Mouse (Mus musculus): ENCODE measurements around the gene Gabarapl2. TPM values are rescaled to one million over a fixed set of nuclear protein-coding genes. Genes with fewer than 3 reads are reported as not detected.

Gene Gabarapl2
- polyA plus RNA-seq, 1 experiment from 2014 or later, result 287 TPM

- ATAC-seq, result peak; percentile 63
- WGBS, result 6% methylated on average over 7 of the region's 7 CpGs
Observed at GRCm38 (mm10) chr8:111989911-111990310, 49.4 kb downstream of the Gabarapl2 start.

GRCm38 (mm10) chr8:111991278-111991677 is 50.8 kb downstream of the Gabarapl2 start:
- Histone ChIP-seq H3K4me1 (ENCODE audit: insufficient read depth, low read depth, low read length) (no peaks in the 10 kb centered on the region), H3K27ac (ENCODE audit: low read length) (no peak overlapping the region), H3K9ac (replicated peaks; ENCODE audit: low read depth) (no peak overlapping the region), H3K4me3 (ENCODE audit: low read depth, low read length) (peak overlapping the region; percentile 72; the same call in 1 of the 2 replicates), H3K27me3 (replicated peaks; ENCODE audit: insufficient read depth, low read length) (no peaks in the 10 kb centered on the region), H3K4me2 (replicated peaks; ENCODE audit: low read depth, low read length) (peak overlapping the region; percentile 66), H3K36me3 (ENCODE audit: insufficient read depth, low read length) (peaks cover 14% of the 10 kb centered on the region; the same call in 1 of the 2 replicates), H3K9me3 (ENCODE audit: low read length) (no peaks in the 10 kb centered on the region)
- no peak for TF ChIP-seq EP300 (IDR thresholded peaks at IDR 0.05)
- no peak for TF ChIP-seq CTCF (IDR thresholded peaks at IDR 0.05)
- 45% methylated on average over 8 of the region's 8 CpGs for WGBS
- no peak for ATAC-seq
- no peak for DNase-seq (ENCODE audit: low spot score)

More at GRCm38 (mm10) chr8:111989911-111990310, 49.4 kb downstream of the Gabarapl2 start:
- no peaks in the 10 kb centered on the region for H3K4me1 ChIP-seq (ENCODE audit: insufficient read depth, low read depth, low read length)
- DNase-seq (ENCODE audit: low spot score), result peak; percentile 85
- no peak overlapping the region for H3K4me3 ChIP-seq (ENCODE audit: low read depth, low read length)
- H3K36me3 ChIP-seq (ENCODE audit: insufficient read depth, low read length), result 0 out of 2 replicates have a peak, but pooled peaks cover 4% of the 10 kb centered on the region
- H3K4me2 ChIP-seq (replicated peaks; ENCODE audit: low read depth, low read length), result no peak overlapping the region
- H3K27me3 ChIP-seq (replicated peaks; ENCODE audit: insufficient read depth, low read length), result no peaks in the 10 kb centered on the region
- TF ChIP-seq EP300 (IDR thresholded peaks at IDR 0.05) (no peak), CTCF (IDR thresholded peaks at IDR 0.05) (peak; percentile 91)
- no peak overlapping the region for H3K27ac ChIP-seq (ENCODE audit: low read length)
- no peaks in the 10 kb centered on the region for H3K9me3 ChIP-seq (ENCODE audit: low read length)
- no peak overlapping the region for H3K9ac ChIP-seq (replicated peaks; ENCODE audit: low read depth)

GRCm38 (mm10) chr8:111992013-111992702 is 51.7 kb downstream of the Gabarapl2 start, which contains the start of gene Adat1:
Gene Adat1 (minus strand): TSS chr8:111992302.
- no peak within 1 kb of the TSS for H3K27ac ChIP-seq (ENCODE audit: low read length)
- no peaks in the 10 kb centered on the region for H3K9me3 ChIP-seq (ENCODE audit: low read length)
- peak within 1 kb of the TSS; percentile 72 for H3K4me3 ChIP-seq (ENCODE audit: low read depth, low read length)
- WGBS, result 4% methylated on average over 32 of the region's 33 CpGs
- H3K4me2 ChIP-seq (replicated peaks; ENCODE audit: low read depth, low read length), result peak within 1 kb of the TSS; percentile 66
- no peak for TF ChIP-seq EP300 (IDR thresholded peaks at IDR 0.05)
- TF ChIP-seq CTCF (IDR thresholded peaks at IDR 0.05), result peak; percentile 48
- peak; percentile 93 for DNase-seq (ENCODE audit: low spot score)
- H3K27me3 ChIP-seq (replicated peaks; ENCODE audit: insufficient read depth, low read length), result no peaks in the 10 kb centered on the region
- H3K9ac ChIP-seq (replicated peaks; ENCODE audit: low read depth), result peak within 1 kb of the TSS; percentile 53
- H3K4me1 ChIP-seq (ENCODE audit: insufficient read depth, low read depth, low read length), result no peaks in the 10 kb centered on the region
- peaks cover 19% of the 10 kb centered on the region; the same call in 1 of the 2 replicates for H3K36me3 ChIP-seq (ENCODE audit: insufficient read depth, low read length)
- peak; percentile 97 for ATAC-seq

GRCm38 (mm10) chr8:111992703-111993039 is 52.2 kb downstream of the Gabarapl2 start:
- Histone ChIP-seq H3K27me3 (replicated peaks; ENCODE audit: insufficient read depth, low read length) (no peaks in the 10 kb centered on the region), H3K27ac (ENCODE audit: low read length) (no peak overlapping the region), H3K36me3 (ENCODE audit: insufficient read depth, low read length) (peaks cover 24% of the 10 kb centered on the region; the same call in 1 of the 2 replicates), H3K4me1 (ENCODE audit: insufficient read depth, low read depth, low read length) (no peaks in the 10 kb centered on the region), H3K9me3 (ENCODE audit: low read length) (no peaks in the 10 kb centered on the region), H3K9ac (replicated peaks; ENCODE audit: low read depth) (no peak overlapping the region), H3K4me2 (replicated peaks; ENCODE audit: low read depth, low read length) (no peak overlapping the region), H3K4me3 (ENCODE audit: low read depth, low read length) (no peak overlapping the region)
- TF ChIP-seq EP300 (IDR thresholded peaks at IDR 0.05), result no peak
- DNase-seq (ENCODE audit: low spot score) (no peak), ATAC-seq (no peak)
- WGBS, result 62% methylated on average over 3 of the region's 3 CpGs

Other genes with a start within 250 kb of the Gabarapl2 start
- gene Ctrb1, start 249.7 kb upstream of the Gabarapl2 start, polyA plus RNA-seq (2015; fragmentation: Nextera tagmentation; extraction: Ambion mirVana), result not detected in 2 replicates
- gene Bcar1, start 196.9 kb upstream of the Gabarapl2 start, polyA plus RNA-seq (2015; fragmentation: Nextera tagmentation; extraction: Ambion mirVana), result 29.3 and 34.2 TPM in 2 replicates
- gene Cfdp1, start 86.4 kb upstream of the Gabarapl2 start, polyA plus RNA-seq (2015; fragmentation: Nextera tagmentation; extraction: Ambion mirVana), result 93.9 and 102 TPM in 2 replicates
- gene Tmem170, start 64.0 kb upstream of the Gabarapl2 start, polyA plus RNA-seq (2015; fragmentation: Nextera tagmentation; extraction: Ambion mirVana), result 10.5 and 11.3 TPM in 2 replicates
- gene Chst5, start 30.3 kb upstream of the Gabarapl2 start, polyA plus RNA-seq (2015; fragmentation: Nextera tagmentation; extraction: Ambion mirVana), result 5.3 and 6.3 TPM in 2 replicates
- 5.6 and 5.9 TPM in 2 replicates for gene Tmem231, start 6.8 kb upstream of the Gabarapl2 start, polyA plus RNA-seq (2015; fragmentation: Nextera tagmentation; extraction: Ambion mirVana)
- gene Adat1, start 51.6 kb downstream of the Gabarapl2 start, polyA plus RNA-seq (2015; fragmentation: Nextera tagmentation; extraction: Ambion mirVana), result 2.4 and 2.8 TPM in 2 replicates
- 67.8 and 70.5 TPM in 2 replicates for gene Kars, start 70.6 kb downstream of the Gabarapl2 start, polyA plus RNA-seq (2015; fragmentation: Nextera tagmentation; extraction: Ambion mirVana)
- 13.3 and 17.5 TPM in 2 replicates for gene Terf2ip, start 70.7 kb downstream of the Gabarapl2 start, polyA plus RNA-seq (2015; fragmentation: Nextera tagmentation; extraction: Ambion mirVana)
- 0.24 TPM in 1 of 2 replicates, not detected in the other for gene Gm6793, start 74.3 kb downstream of the Gabarapl2 start, polyA plus RNA-seq (2015; fragmentation: Nextera tagmentation; extraction: Ambion mirVana)

Data from lung, postnatal 0 days (tissue).